Mouse (Mus musculus) liver, embryonic 13.5 days (tissue): Measurements from ENCODE around the gene Spata2. TPM values are rescaled to one million over a fixed set of nuclear protein-coding genes. Genes with fewer than 3 reads are reported as not detected.

Experiments used
- ATAC-seq: fragments of 200-750 bp; cut with Nextera tagmentation; 2 replicates; pipeline ENCODE4 v1.8.0; 2017; ENCODE audit warnings: low read depth, mild to moderate bottlenecking, moderate number of reproducible peaks, moderate library complexity
- DNase-seq: peaks from one replicate; pipeline ENCODE4 v3.0.0; 2022
- H3K27ac ChIP-seq: fragments of 300-500 bp; sonication (generic); 2 replicates; pipeline ENCODE4 v1.5.1; 2015; ENCODE audit warnings: moderate library complexity, mild to moderate bottlenecking, inconsistent platforms
- H3K27me3 ChIP-seq: fragments of 300-500 bp; sonication (generic); 2 replicates; pipeline ENCODE4 v1.6.1; 2015; ENCODE audit warnings: mild to moderate bottlenecking, inconsistent platforms
- H3K36me3 ChIP-seq: fragments of 300-500 bp; sonication (generic); 2 replicates; pipeline ENCODE4 v1.6.1; 2015; ENCODE audit warnings: mild to moderate bottlenecking, inconsistent platforms
- H3K4me1 ChIP-seq: fragments of 300-500 bp; sonication (generic); replicated peaks from 2 replicates; pipeline ENCODE4 v1.6.1; 2015; ENCODE audit warnings: inconsistent platforms
- H3K4me2 ChIP-seq: fragments of 300-500 bp; sonication (generic); 2 replicates; pipeline ENCODE4 v1.6.1; 2015; ENCODE audit warnings: inconsistent platforms, mild to moderate bottlenecking, moderate library complexity
- H3K4me3 ChIP-seq: fragments of 300-500 bp; sonication (generic); replicated peaks from 2 replicates; pipeline ENCODE4 v1.5.1; 2015; ENCODE audit warnings: mild to moderate bottlenecking, inconsistent platforms
- H3K9ac ChIP-seq: fragments of 300-500 bp; sonication (generic); 2 replicates; pipeline ENCODE4 v1.6.1; 2015; ENCODE audit warnings: mild to moderate bottlenecking, inconsistent platforms
- H3K9me3 ChIP-seq: fragments of 300-500 bp; sonication (generic); replicated peaks from 2 replicates; pipeline ENCODE4 v1.6.1; 2016; ENCODE audit warnings: inconsistent platforms
- WGBS: fragments of 180-500 bp; shearing (Covaris S2); methylation state at CpG from one replicate; pipeline ENCODE4 v1.1.7; 2015; ENCODE audit not compliant: insufficient replicate concordance; 5-methylcytosine and 5-hydroxymethylcytosine counted together
- polyA plus RNA-seq: library from polyadenylated mRNA; unstranded; fragments of >200 nt; fragmentation: Nextera tagmentation; extraction: Ambion mirVana; gene quantifications from 2 replicates; pipeline ENCODE4 v1.2.1, GENCODE M21; 2015

Spata2 gene
- polyA plus RNA-seq = 7.0 and 9.4 TPM in 2 replicates

DNA sequence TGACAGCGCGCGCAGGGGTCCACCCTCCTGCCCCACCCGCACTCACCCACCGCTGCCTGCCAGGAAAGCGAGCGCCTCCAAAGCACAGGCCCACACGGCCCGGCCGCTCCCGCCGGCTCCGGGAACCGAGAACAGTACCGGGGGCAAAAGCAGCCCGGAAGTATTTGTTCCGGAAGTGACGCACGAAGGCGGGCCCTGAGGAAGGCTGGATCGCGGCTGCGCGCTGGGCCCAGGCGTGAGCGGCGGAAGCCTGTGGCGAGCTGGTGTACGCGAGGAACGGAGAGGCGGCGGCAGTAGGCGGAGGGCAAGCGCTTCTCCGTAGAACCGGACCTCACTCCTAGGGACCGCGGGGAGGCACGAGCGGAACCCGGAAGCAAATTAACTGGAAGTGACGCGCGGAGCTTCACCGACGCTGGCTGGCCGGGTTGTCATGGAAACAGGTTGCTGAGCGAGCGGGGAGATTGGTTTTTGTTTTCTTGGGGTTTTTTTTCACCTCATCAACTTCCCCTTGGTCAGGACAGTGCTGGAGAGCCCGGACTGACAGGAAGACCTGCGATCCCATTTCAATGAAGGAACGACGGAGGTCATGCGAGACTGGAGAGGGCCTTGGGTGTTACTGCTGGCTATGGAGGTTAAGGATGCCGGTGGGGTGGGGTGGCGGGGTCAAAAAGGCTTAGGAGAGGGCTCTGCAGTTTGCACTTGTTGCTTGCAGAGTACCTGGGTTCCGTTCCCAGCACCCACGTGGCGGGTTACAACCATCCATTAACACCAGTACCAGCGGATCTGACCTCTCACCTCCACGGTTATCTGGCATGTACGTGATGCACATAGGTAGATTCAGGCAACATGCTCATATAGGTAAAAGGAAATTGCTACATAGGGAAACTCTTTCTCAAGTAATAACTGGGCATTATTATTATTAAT is at the start of gene Spata2:
TSS of gene Spata2 (minus strand) at position 175 of the 924 bp plus-strand sequence.
- DNase-seq (peak; percentile 90), ATAC-seq (peak; percentile 93)
- Histone ChIP-seq H3K9ac (peak within 1 kb of the TSS; percentile 98), H3K4me3 (peak within 1 kb of the TSS; percentile 100), H3K4me2 (peak within 1 kb of the TSS; percentile 95), H3K4me1 (peaks cover 39% of the 10 kb centered on the region), H3K9me3 (no peaks in the 10 kb centered on the region), H3K36me3 (peaks cover 12% of the 10 kb centered on the region; the same call in 1 of the 2 replicates), H3K27ac (peak within 1 kb of the TSS; percentile 95), H3K27me3 (no peaks in the 10 kb centered on the region)
- WGBS = under 1% methylated on average over 63 of the region's 63 CpGs

GRCm38 (mm10) chr2:167542361-167542760 is 49.7 kb upstream of the Spata2 start:
- Histone ChIP-seq H3K27me3 (peaks cover 44% of the 10 kb centered on the region), H3K9me3 (no peaks in the 10 kb centered on the region), H3K4me1 (peaks cover 40% of the 10 kb centered on the region), H3K36me3 (no peaks in the 10 kb centered on the region; the same call in 1 of the 2 replicates), H3K27ac (peak overlapping the region; percentile 44; the same call in 1 of the 2 replicates), H3K9ac (no peak overlapping the region), H3K4me2 (no peak overlapping the region), H3K4me3 (no peak overlapping the region)
- ATAC-seq (no peak), DNase-seq (no peak)
- WGBS = 72% methylated on average over 4 of the region's 4 CpGs

GRCm38 (mm10) chr2:167541761-167542160 is 49.1 kb upstream of the Spata2 start:
- peak overlapping the region; percentile 69; the same call in 1 of the 2 replicates for H3K4me2 ChIP-seq
- no peaks in the 10 kb centered on the region; the same call in 1 of the 2 replicates for H3K36me3 ChIP-seq
- H3K4me1 ChIP-seq = peaks cover 46% of the 10 kb centered on the region

GRCm38 (mm10) chr2:167541324-167541723 is 48.6 kb upstream of the Spata2 start:
- Histone ChIP-seq H3K36me3 (no peaks in the 10 kb centered on the region; the same call in 1 of the 2 replicates), H3K9me3 (no peaks in the 10 kb centered on the region), H3K4me3 (no peak overlapping the region), H3K9ac (peak overlapping the region; percentile 9; the same call in 1 of the 2 replicates), H3K4me1 (peaks cover 50% of the 10 kb centered on the region), H3K27ac (no peak overlapping the region), H3K4me2 (peak overlapping the region; percentile 69), H3K27me3 (peaks cover 55% of the 10 kb centered on the region)
- WGBS = 40% methylated on average over 6 of the region's 6 CpGs
- DNase-seq (no peak), ATAC-seq (no peak)

More at GRCm38 (mm10) chr2:167541761-167542160, 49.1 kb upstream of the Spata2 start:
- Histone ChIP-seq H3K27me3 (peaks cover 50% of the 10 kb centered on the region), H3K9ac (no peak overlapping the region), H3K4me3 (no peak overlapping the region), H3K27ac (no peak overlapping the region), H3K9me3 (no peaks in the 10 kb centered on the region)
- no peak for ATAC-seq
- DNase-seq = no peak
- WGBS = 76% methylated on average over 12 of the region's 12 CpGs

- peak overlapping the region; percentile 54 for H3K4me3 ChIP-seq
- no peak for DNase-seq
- peak overlapping the region; percentile 69 for H3K4me2 ChIP-seq
- no peak overlapping the region for H3K27ac ChIP-seq
- ATAC-seq = no peak
- no peak overlapping the region; the same call in 1 of the 2 replicates for H3K9ac ChIP-seq
- 42% methylated on average over 12 of the region's 12 CpGs for WGBS
- peaks cover 56% of the 10 kb centered on the region for H3K4me1 ChIP-seq
- peaks cover 61% of the 10 kb centered on the region for H3K27me3 ChIP-seq
- no peaks in the 10 kb centered on the region for H3K9me3 ChIP-seq
- H3K36me3 ChIP-seq = no peaks in the 10 kb centered on the region; the same call in 1 of the 2 replicates
Observed at GRCm38 (mm10) chr2:167540477-167541110, 47.9 kb upstream of the Spata2 start.

GRCm38 (mm10) chr2:167539536-167540476 is 47.1 kb upstream of the Spata2 start:
- WGBS = 44% methylated on average over 14 of the region's 14 CpGs
- Histone ChIP-seq H3K9ac (peak overlapping the region; percentile 62; the same call in 1 of the 2 replicates), H3K27ac (no peak overlapping the region)

DNA sequence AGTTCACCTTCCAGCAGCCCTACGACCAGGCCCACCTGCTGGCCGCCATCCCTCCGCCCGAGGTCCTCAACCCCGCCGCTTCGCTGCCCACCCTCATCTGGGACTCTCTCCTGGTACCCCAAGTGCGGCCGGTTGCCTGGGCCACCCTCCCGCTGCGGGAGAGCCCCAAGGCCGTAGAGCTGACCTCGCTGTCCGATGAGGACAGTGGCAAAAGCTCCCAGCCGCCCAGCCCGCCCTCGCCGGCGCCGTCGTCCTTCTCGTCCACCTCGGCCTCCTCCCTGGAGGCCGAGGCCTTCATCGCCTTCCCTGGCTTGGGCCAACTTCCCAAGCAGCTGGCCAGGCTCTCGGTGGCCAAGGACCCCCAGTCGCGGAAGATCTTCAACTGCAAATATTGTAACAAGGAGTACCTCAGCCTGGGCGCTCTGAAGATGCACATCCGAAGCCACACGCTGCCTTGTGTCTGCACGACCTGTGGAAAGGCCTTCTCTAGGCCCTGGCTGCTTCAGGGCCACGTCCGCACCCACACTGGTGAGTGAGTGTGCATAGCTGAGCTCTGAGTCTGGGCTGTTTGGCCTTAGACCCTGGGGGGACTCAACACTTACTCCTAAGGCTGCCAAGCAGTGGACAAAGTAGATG is 46.1 kb upstream of the Spata2 start:
- H3K9ac ChIP-seq = peak overlapping the region; percentile 62
- H3K27me3 ChIP-seq = peaks cover 68% of the 10 kb centered on the region
- peak overlapping the region; percentile 69 for H3K4me2 ChIP-seq
- H3K27ac ChIP-seq = no peak overlapping the region
- DNase-seq = no peak
- peak overlapping the region; percentile 54 for H3K4me3 ChIP-seq
- 40% methylated on average over 34 of the region's 34 CpGs for WGBS
- no peaks in the 10 kb centered on the region for H3K9me3 ChIP-seq
- peaks cover 56% of the 10 kb centered on the region for H3K4me1 ChIP-seq
- H3K36me3 ChIP-seq = no peaks in the 10 kb centered on the region; the same call in 1 of the 2 replicates
- ATAC-seq = no peak

More at GRCm38 (mm10) chr2:167539536-167540476, 47.1 kb upstream of the Spata2 start:
- Histone ChIP-seq H3K4me2 (peak overlapping the region; percentile 69), H3K4me1 (peaks cover 56% of the 10 kb centered on the region), H3K36me3 (no peaks in the 10 kb centered on the region; the same call in 1 of the 2 replicates), H3K9me3 (no peaks in the 10 kb centered on the region), H3K4me3 (peak overlapping the region; percentile 54), H3K27me3 (peaks cover 65% of the 10 kb centered on the region)
- DNase-seq (no peak), ATAC-seq (no peak)

DNA sequence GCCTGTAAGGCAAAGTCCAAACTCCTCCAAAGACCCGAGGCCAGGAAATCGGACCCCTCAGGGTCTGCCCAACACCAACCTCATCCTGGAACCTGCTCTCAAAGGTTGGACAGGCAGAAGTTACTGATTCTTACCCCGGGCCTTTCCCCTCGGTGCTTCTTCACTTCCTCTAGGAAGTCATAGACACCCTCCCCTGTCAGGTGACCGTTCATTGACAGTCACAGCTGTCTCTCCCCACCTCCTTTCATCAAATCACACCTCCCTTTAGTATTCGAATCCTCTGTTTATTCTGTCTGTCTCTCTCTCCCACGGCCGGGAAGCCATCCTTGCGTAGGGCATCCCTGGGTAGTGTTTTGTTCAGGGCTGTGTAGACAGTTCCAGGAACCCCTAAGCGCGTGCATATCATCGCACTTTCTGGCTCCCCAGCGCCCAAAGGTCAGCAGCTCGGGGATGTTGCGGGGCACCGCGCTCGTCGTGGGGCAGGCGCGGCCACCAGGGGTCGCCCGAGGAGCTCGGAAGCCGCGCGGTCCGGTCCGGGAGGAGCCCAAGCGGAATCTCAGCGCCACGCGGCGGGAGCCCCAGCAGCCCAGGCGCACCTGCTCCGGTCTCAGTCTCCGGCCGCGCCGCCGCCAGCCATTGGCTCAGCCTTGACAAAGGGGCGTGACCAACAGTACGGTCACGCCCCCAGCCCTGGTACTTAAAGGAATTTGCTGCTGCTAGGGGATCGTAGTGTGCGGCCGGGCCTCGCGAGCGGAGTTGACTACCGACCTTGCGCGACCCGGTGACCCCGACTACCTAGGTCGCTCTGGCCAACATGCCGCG is 45.0 kb upstream of the Spata2 start, which contains the start of gene Snai1:
TSS of gene Snai1 (plus strand) at position 720 of the 822 bp plus-strand sequence.
- Histone ChIP-seq H3K4me3 (peak within 1 kb of the TSS; percentile 54), H3K27ac (no peak within 1 kb of the TSS), H3K27me3 (peaks cover 74% of the 10 kb centered on the region), H3K9ac (peak within 1 kb of the TSS; percentile 62), H3K4me2 (peak within 1 kb of the TSS; percentile 69), H3K4me1 (peaks cover 51% of the 10 kb centered on the region), H3K9me3 (no peaks in the 10 kb centered on the region), H3K36me3 (no peaks in the 10 kb centered on the region; the same call in 1 of the 2 replicates)
- ATAC-seq (peak; percentile 92), DNase-seq (peak; percentile 79)
- under 1% methylated on average over 58 of the region's 58 CpGs for WGBS

DNA sequence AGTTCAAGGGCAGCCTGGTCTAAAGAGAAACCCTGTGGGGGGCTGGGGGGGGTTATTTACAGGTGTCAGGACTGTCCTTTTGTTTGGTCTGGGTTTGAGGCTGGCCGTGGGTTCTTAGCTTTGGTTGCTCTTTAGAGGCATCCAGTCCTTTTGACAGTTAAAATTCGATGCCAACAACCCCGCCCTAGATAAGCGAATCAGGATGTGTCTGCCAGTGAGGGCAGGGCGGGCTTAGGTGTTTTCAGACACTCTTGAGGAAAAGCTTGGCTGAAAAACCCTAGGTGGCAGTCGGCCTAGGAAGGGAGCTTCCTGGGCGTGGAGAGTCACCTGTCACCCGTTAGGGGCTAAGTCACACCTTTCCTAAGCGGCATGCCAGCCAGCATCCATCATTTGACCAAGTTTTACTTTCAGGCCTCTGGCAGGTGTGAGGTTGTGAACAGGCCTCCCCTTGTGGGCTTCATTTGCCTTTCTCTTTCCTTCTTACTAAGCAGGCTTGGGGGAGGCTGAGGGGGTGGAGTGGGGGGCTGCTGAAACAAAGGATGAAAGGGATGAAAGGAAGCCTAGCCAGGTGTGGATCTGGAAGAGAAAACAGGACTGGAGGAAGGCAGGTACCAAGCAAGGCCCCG is 43.7 kb upstream of the Spata2 start:
- WGBS = 29% methylated on average over 10 of the region's 10 CpGs
- Histone ChIP-seq H3K27me3 (peaks cover 76% of the 10 kb centered on the region), H3K9me3 (no peaks in the 10 kb centered on the region), H3K9ac (no peak overlapping the region), H3K4me2 (no peak overlapping the region), H3K27ac (no peak overlapping the region), H3K4me3 (no peak overlapping the region), H3K36me3 (no peaks in the 10 kb centered on the region), H3K4me1 (peaks cover 43% of the 10 kb centered on the region)
- DNase-seq (no peak), ATAC-seq (no peak)
